Mouse (Mus musculus) MEL (cell line): Measurements from ENCODE around the gene Rab42. TPM values are rescaled to one million over a fixed set of nuclear protein-coding genes. Genes with fewer than 3 reads are reported as not detected.

Experiments used
- DNase-seq: peaks from one replicate; pipeline ENCODE4 v3.0.0; 2011; ENCODE audit warnings: low read depth, low spot score
- H3K27ac ChIP-seq: 2 replicates; pipeline ENCODE4 v1.5.1; 2012; ENCODE audit warnings: low read depth, mild to moderate bottlenecking, control low read depth, low read length, moderate library complexity; ENCODE audit not compliant: control insufficient read depth
- H3K27me3 ChIP-seq, 2 experiments: fragments of 150-350 bp in 1 of 2; sonication (generic) in 1 of 2; 2 replicates each; pipeline ENCODE4 v1.6.1; 2012; ENCODE audit warnings: low read length in 2 of 2, mild to moderate bottlenecking in 2 of 2, improper control_type of control experiment in 1 of 2, moderate library complexity in 1 of 2; ENCODE audit not compliant: insufficient read depth in 2 of 2, control insufficient read depth in 1 of 2
- H3K36me3 ChIP-seq, 2 experiments: 2 replicates each; pipeline ENCODE4 v1.6.1; 2012 to 2014; ENCODE audit warnings: low read length in 2 of 2, improper control_type of control experiment in 1 of 2, inconsistent platforms in 1 of 2, mild to moderate bottlenecking in 1 of 2; ENCODE audit not compliant: insufficient read depth in 2 of 2, control insufficient read depth in 1 of 2
- H3K4me1 ChIP-seq, 2 experiments: fragments of 150-350 bp in 1 of 2; sonication (generic) in 1 of 2; 2 replicates each; pipeline ENCODE4 v1.6.1; 2012; ENCODE audit warnings: low read length in 2 of 2, improper control_type of control experiment in 1 of 2, mild to moderate bottlenecking in 1 of 2; ENCODE audit not compliant: insufficient read depth in 2 of 2, control insufficient read depth in 1 of 2
- H3K4me3 ChIP-seq, 2 experiments: fragments of 150-350 bp in 1 of 2; sonication (generic) in 1 of 2; 2 replicates each; pipeline ENCODE4 v1.5.1; 2012; ENCODE audit warnings: low read depth in 2 of 2, low read length in 2 of 2, mild to moderate bottlenecking in 2 of 2, moderate library complexity in 2 of 2, control low read depth in 1 of 2, improper control_type of control experiment in 1 of 2; ENCODE audit not compliant: control insufficient read depth in 1 of 2, insufficient read depth in 1 of 2
- H3K79me2 ChIP-seq: 2 replicates; pipeline ENCODE4 v1.6.1; 2012; ENCODE audit warnings: mild to moderate bottlenecking, low read length, moderate library complexity; ENCODE audit not compliant: control insufficient read depth, poor library complexity, insufficient read depth
- H3K9ac ChIP-seq: 2 replicates; pipeline ENCODE4 v1.6.1; 2012; ENCODE audit warnings: low read depth, mild to moderate bottlenecking, control low read depth, low read length, moderate library complexity; ENCODE audit not compliant: control insufficient read depth, poor library complexity, severe bottlenecking
- H3K9me3 ChIP-seq: fragments of 150-350 bp; sonication (generic); replicated peaks from 2 replicates; pipeline ENCODE4 v1.6.1; 2012; ENCODE audit warnings: mild to moderate bottlenecking, low read length, improper control_type of control experiment, moderate library complexity; ENCODE audit not compliant: insufficient read depth
- CHD2 ChIP-seq: IDR thresholded peaks from 2 replicates; pipeline ENCODE4 v1.6.1; 2011; ENCODE audit warnings: low read length, improper control_type of control experiment
- EP300 ChIP-seq, 2 experiments: IDR thresholded peaks; 2 replicates each; pipeline ENCODE4 v1.6.1; 2011; ENCODE audit warnings: improper control_type of control experiment in 2 of 2, low read length in 2 of 2, low read depth in 1 of 2, mild to moderate bottlenecking in 1 of 2
- GATA1 ChIP-seq: IDR thresholded peaks from 2 replicates; pipeline ENCODE4 v1.6.1; 2011; ENCODE audit warnings: low read depth, low read length, improper control_type of control experiment
- JUND ChIP-seq: IDR thresholded peaks from 2 replicates; pipeline ENCODE4 v1.6.1; 2011; ENCODE audit warnings: low read depth, mild to moderate bottlenecking, improper control_type of control experiment, low read length
- KAT2A ChIP-seq: conservative IDR thresholded peaks from 2 replicates; pipeline ENCODE4 v1.6.1; 2012; ENCODE audit warnings: low read depth, low read length, improper control_type of control experiment, inconsistent platforms
- MXI1 ChIP-seq: IDR thresholded peaks from 2 replicates; pipeline ENCODE4 v1.6.1; 2011; ENCODE audit warnings: mild to moderate bottlenecking, low read depth, low read length, improper control_type of control experiment
- MYC ChIP-seq: IDR thresholded peaks from 2 replicates; pipeline ENCODE4 v1.6.1; 2011; ENCODE audit warnings: low read depth, mild to moderate bottlenecking, low read length, improper control_type of control experiment, moderate library complexity
- POLR2A ChIP-seq, 2 experiments: IDR thresholded peaks; 2 replicates each; pipeline ENCODE4 v1.6.1; 2011 to 2012; ENCODE audit warnings: low read length in 2 of 2, mild to moderate bottlenecking in 2 of 2, control low read depth in 1 of 2, improper control_type of control experiment in 1 of 2, low read depth in 1 of 2, moderate library complexity in 1 of 2; ENCODE audit not compliant: control insufficient read depth in 1 of 2, insufficient read depth in 1 of 2, poor library complexity in 1 of 2
- POLR2AphosphoS5 ChIP-seq: IDR thresholded peaks from 2 replicates; pipeline ENCODE4 v1.6.1; 2012; ENCODE audit warnings: low read depth, borderline replicate concordance, mild to moderate bottlenecking, inconsistent platforms, low read length, moderate library complexity, mixed read lengths
- RAD21 ChIP-seq: IDR thresholded peaks from 2 replicates; pipeline ENCODE4 v1.6.1; 2011; ENCODE audit warnings: mild to moderate bottlenecking, low read depth, low read length, improper control_type of control experiment
- TAL1 ChIP-seq: IDR thresholded peaks from 2 replicates; pipeline ENCODE4 v1.6.1; 2012; ENCODE audit warnings: mild to moderate bottlenecking, inconsistent platforms, low read length, moderate library complexity, mixed read lengths
- TBP ChIP-seq: IDR thresholded peaks from 2 replicates; pipeline ENCODE4 v1.8.0; 2011; ENCODE audit warnings: low read depth, low read length, improper control_type of control experiment
- USF1 ChIP-seq: IDR thresholded peaks from 2 replicates; pipeline ENCODE4 v1.6.1; 2014; ENCODE audit warnings: low read depth, mild to moderate bottlenecking, inconsistent platforms, low read length, improper control_type of control experiment, moderate library complexity
- USF2 ChIP-seq, 2 experiments: IDR thresholded peaks; 2 replicates each; pipeline ENCODE4 v1.6.1; 2011 to 2012; ENCODE audit warnings: improper control_type of control experiment in 2 of 2, low read length in 2 of 2, borderline replicate concordance in 1 of 2, inconsistent platforms in 1 of 2, low read depth in 1 of 2, mild to moderate bottlenecking in 1 of 2; ENCODE audit not compliant: insufficient read depth in 1 of 2
- ZKSCAN1 ChIP-seq: IDR thresholded peaks from 2 replicates; pipeline ENCODE4 v1.6.1; 2012; ENCODE audit warnings: low read depth, mild to moderate bottlenecking, inconsistent platforms, low read length, improper control_type of control experiment, moderate library complexity
- polyA plus RNA-seq, 2 experiments: library from polyadenylated mRNA; stranded (reverse) in 1 of 2; unstranded in 1 of 2; fragments of >175 nt in 1 of 2; fragments of >200 nt in 1 of 2; gene quantifications; 2 replicates each; pipeline versions ENCODE4 v1.2.1 to v1.2.4; 2012; ENCODE audit warnings: low replicate concordance in 2 of 2, low read depth in 1 of 2; ENCODE audit not compliant: insufficient read length in 2 of 2, insufficient read depth in 1 of 2, missing spikeins in 1 of 2
- total RNA-seq: library from RNA; depleted of rRNA; stranded (reverse); fragments of 300-350 nt; gene quantifications from 2 replicates; pipeline ENCODE4 v1.2.3, GENCODE M21; 2012

Gene Rab42
- total and polyA plus RNA-seq, 3 experiments: 0.40 to 0.85 TPM; not detected in 1

- H3K4me1 ChIP-seq: peaks cover 3 to 18% of the 10 kb centered on the region in 2 experiments
- H3K27ac ChIP-seq: peak overlapping the region; percentile 33
- DNase-seq: peak; percentile 68
Measured at GRCm38 (mm10) chr4:132275949-132276348, 27.2 kb downstream of the Rab42 start.

GRCm38 (mm10) chr4:132274156-132274862, 28.9 kb downstream of the Rab42 start, which contains the start of gene Taf12:
Gene Taf12, plus strand, starts transcription at chr4:132274375.
- H3K9me3 ChIP-seq: no peaks in the 10 kb centered on the region
- peaks cover 20% of the 10 kb centered on the region for H3K79me2 ChIP-seq
- H3K9ac ChIP-seq: peak within 1 kb of the TSS; percentile 94
- H3K4me1 ChIP-seq: peaks cover 3 to 19% of the 10 kb centered on the region in 2 experiments
- peaks cover 2 to 30% of the 10 kb centered on the region in 2 experiments; a peak in 2 of 4 replicates for H3K36me3 ChIP-seq
- H3K27me3 ChIP-seq: no peaks in the 10 kb centered on the region
- TF ChIP-seq KAT2A (no peak), MXI1 (no peak), TBP (peak; percentile 88), POLR2A (IDR thresholded peaks at IDR 0.05; ENCODE audit: control insufficient read depth in 1 of 2, insufficient read depth in 1 of 2, low read depth in 1 of 2, low read length in 2 of 2, poor library complexity in 1 of 2) (peak; percentile 100)
- H3K27ac ChIP-seq: peak within 1 kb of the TSS; percentile 92
- peak within 1 kb of the TSS; percentile 87 to 88 for H3K4me3 ChIP-seq
- peak; percentile 97 for DNase-seq

More at GRCm38 (mm10) chr4:132275949-132276348, 27.2 kb downstream of the Rab42 start:
- no peaks in the 10 kb centered on the region for H3K27me3 ChIP-seq
- H3K4me3 ChIP-seq: peak overlapping the region; percentile 41 to 87
- H3K79me2 ChIP-seq: peaks cover 20% of the 10 kb centered on the region
- peak overlapping the region; percentile 56 for H3K9ac ChIP-seq
- H3K9me3 ChIP-seq: no peaks in the 10 kb centered on the region
- H3K36me3 ChIP-seq: peaks cover 4 to 25% of the 10 kb centered on the region in 2 experiments; a peak in 3 of 4 replicates
- TF ChIP-seq JUND (no peak), RAD21 (no peak), GATA1 (peak; percentile 63), EP300 (IDR thresholded peaks at IDR 0.05; ENCODE audit: low read depth in 1 of 2, low read length in 2 of 2) (no peak), TAL1 (peak; percentile 62), USF2 (IDR thresholded peaks at IDR 0.05; ENCODE audit: borderline replicate concordance in 1 of 2, insufficient read depth in 1 of 2, low read depth in 1 of 2, low read length in 2 of 2) (no peak), POLR2AphosphoS5 (no peak), CHD2 (no peak), MYC (no peak), KAT2A (no peak), TBP (peak; percentile 42; the same call in 1 of the 2 replicates)

- Histone ChIP-seq H3K27me3 (no peaks in the 10 kb centered on the region), H3K9me3 (no peaks in the 10 kb centered on the region), H3K4me3 (peak overlapping the region; percentile 63 to 74), H3K27ac (peak overlapping the region; percentile 89), H3K79me2 (peaks cover 20% of the 10 kb centered on the region), H3K9ac (peak overlapping the region; percentile 83), H3K4me1 (peaks cover 3 to 19% of the 10 kb centered on the region in 2 experiments), H3K36me3 (peaks cover 2 to 30% of the 10 kb centered on the region in 2 experiments; a peak in 2 of 4 replicates)
- DNase-seq: peak; percentile 82
- TF ChIP-seq ZKSCAN1 (no peak), JUND (no peak), USF1 (no peak)
Measured at GRCm38 (mm10) chr4:132273166-132273565, 30.0 kb downstream of the Rab42 start.
